Mouse (Mus musculus) frontal cortex, adult 2 months (tissue): Measurements from ENCODE around the gene Kirrel3. TPM values are rescaled to one million over a fixed set of nuclear protein-coding genes. Genes with fewer than 3 reads are reported as not detected.

Experiments
- DNase-seq, 2 experiments: peaks; one replicate each; pipeline ENCODE4 v3.0.0; 2022; ENCODE audit warnings: low spot score in 1 of 2; ENCODE audit errors: extremely low spot score in 1 of 2
- polyA plus RNA-seq: library from polyadenylated mRNA; depleted of rRNA; stranded (reverse); fragments of >200 nt; gene quantifications from 2 replicates; pipeline ENCODE4 v1.2.3, GENCODE M21; 2012; rRNA removed

Gene Kirrel3
- 38.4 and 39.3 TPM in 2 replicates for polyA plus RNA-seq

DNA sequence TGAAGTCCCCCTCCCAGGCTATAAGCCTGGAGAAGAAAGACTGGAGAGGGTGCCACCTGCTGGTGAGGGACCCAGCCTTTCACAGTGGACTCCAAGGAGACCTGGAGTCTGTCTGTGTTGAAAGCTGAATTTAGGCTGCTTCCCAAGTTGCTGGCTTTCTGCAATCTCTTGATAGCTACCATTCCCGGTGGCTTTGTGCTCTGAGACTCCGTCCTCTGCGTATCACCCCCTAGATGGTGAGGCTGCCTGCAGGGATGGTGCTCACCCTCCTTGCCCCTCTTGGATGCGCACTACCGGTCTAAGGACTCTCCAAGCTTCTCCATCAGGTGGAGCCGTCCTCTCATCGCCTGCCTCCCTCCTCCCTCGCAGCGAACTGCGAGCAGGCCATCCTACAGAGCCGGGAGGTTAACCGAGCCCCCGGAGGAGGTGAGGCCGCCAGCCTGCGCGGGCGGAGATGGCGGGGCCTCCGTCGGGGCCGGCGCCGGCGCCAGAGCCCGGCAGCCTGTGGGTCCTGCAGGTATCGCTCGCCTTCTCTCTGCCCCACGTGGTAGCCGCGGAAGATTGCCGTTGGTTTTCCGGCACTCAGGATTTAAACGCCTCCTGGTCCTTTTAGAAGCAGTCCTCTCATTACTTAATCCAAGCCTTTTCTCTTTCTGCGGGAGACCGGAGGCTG is at the start of gene Kirrel3:
TSS of gene Kirrel3 (plus strand) at position 136 of the 673 bp plus-strand sequence.
- DNase-seq = peak; percentile 50 to 90

GRCm38 (mm10) chr9:34440721-34441120 is 45.0 kb upstream of the Kirrel3 start:
- DNase-seq = peak in 1 of 2 experiments; percentile 50

- peak in 1 of 2 experiments; percentile 57 for DNase-seq
These were observed 41.7 kb upstream of the Kirrel3 start for GRCm38 (mm10) chr9:34443950-34444349.

GRCm38 (mm10) chr9:34446497-34447350 is 39.0 kb upstream of the Kirrel3 start:
- no peak for DNase-seq

DNA sequence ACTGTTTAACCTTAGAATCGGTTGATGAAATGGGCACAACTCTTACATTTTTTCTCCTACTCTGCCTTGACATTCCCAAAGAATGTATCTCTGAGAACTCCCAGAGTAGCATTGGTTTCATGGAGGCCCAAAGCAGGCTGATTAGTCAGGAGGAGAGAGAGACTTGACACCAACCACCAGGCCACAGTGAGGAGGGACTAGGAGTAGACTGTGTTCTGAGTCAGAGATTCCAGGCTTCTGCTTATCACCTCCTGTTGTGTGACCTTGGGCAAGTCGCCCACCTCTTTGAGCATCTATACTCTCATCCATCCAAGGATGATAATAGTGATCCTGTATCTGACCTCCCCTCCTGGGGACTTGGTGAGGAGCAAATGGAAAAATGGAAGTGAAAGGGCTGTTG is 38.0 kb upstream of the Kirrel3 start:
- DNase-seq = no peak

DNA sequence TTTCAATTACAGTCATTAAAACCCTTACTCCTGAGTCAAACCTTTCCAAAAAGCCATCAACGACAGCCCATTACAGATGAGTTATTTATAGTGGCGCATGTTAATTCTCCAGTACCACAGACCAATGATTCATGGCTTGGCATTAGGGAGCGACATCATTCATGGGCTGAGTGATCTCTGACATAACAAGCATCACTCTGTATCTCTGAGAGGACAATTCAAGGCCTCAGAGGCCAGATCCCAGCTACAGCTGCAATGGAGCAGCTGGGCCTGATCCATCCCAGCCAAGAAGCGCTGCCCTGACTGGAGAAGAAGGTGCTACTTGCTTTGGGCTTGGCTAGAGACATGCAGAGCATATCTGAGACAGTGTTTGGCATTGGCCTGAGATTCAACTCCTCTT is 37.2 kb upstream of the Kirrel3 start:
- DNase-seq = no peak

DNA sequence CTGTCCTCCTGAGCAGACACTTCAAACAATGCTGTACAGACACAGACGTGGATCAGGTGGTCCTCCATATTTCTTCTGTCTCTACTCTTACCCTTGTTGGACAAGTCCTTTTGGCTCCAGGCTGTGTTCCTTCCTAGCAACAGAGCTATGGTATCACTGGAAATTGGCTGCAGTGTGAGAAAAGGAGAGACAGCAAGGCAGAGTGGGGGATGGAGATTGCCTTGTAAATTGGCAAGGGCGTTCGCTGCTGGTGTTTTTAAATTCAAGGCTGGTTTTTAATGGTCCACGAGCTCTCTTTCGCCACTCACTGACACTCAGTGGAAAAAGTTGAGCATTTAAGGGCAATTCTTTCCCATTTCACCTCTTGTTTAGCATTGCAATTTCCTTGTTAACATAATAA is 27.5 kb upstream of the Kirrel3 start:
- no peak for DNase-seq

GRCm38 (mm10) chr9:34459968-34460367 is 25.7 kb upstream of the Kirrel3 start:
- DNase-seq = no peak

DNA sequence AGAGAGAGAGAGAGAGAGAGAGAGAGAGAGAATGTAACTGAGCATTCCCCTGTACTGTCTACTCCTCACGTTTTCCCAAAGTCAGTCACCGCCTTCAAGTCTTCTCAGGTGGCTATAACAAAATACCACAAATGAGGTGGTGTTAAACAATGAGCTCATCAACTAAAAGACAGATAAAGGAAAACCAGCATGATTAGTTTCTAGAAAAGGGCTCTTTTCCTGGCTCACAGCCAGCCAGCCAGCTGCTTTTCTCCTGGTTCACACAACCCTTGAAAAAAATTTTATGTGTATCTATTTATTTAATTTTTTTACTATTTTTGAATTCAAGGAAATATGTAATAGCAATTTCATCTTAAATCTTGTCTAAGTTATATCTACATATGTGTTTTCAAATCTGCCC is 22.0 kb upstream of the Kirrel3 start:
- DNase-seq = no peak

- no peak for DNase-seq
These were observed 19.6 kb upstream of the Kirrel3 start for GRCm38 (mm10) chr9:34466058-34466457.

GRCm38 (mm10) chr9:34469180-34469579 is 16.5 kb upstream of the Kirrel3 start:
- no peak for DNase-seq

GRCm38 (mm10) chr9:34476206-34476605 is 9.5 kb upstream of the Kirrel3 start:
- DNase-seq = no peak

DNA sequence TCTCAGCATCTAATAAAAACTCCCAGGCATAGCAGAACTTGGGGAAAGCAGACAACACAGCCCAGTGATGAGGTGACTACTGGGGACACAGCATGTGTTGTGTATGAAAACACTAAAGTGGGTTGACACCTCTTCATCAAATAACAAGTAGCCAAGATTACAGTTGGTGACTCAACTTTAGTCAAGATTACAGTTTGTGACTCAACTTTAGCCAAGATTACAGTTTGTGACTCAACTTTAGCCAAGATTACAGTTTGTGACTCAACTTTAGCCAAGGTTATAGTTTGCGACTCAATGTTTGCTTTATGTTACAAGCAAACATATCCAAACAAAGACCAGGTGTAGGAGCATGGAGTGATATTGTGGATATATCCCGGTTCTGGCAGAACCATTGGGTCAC is 7.2 kb upstream of the Kirrel3 start:
- no peak for DNase-seq

GRCm38 (mm10) chr9:34483236-34483635 is 2.5 kb upstream of the Kirrel3 start:
- DNase-seq = no peak

DNA sequence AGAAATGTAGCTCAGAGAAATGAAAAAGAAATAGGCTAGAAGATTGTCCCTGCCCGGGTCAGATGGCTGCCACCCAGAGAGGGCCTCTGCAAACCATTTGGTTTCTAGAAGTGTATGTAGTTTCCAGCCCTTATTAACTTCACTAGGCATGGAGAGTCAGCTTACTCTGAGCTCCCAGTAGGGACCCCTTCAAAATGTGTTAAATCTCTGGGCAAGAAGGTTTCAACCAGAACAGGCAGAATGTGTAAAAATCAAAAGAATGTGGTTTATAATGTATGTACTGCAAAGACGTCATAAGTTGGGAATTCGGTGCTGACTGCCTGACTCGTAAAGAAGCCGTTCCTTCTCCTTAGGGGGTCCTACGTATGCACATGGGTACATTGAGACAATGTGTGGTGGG is 1.0 kb upstream of the Kirrel3 start:
- no peak for DNase-seq

DNA sequence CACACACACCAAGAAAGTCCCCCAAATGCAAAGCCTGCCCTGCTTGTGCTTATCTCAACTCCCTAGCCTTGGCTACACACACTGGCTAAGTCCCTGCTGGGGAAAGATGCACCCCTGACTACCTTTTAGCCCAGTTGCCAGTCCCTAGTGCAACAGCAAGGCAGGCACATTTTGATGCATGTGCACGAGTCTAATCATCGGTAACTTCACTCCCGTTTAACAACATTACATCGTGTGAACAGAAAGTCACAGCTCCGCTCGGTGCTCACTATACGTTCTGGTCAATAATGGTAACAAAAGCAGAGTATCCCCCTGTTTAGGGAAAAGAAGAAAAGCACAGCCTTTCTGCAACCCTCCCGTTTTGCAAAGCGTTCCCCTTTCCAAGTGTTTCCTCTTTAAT is 2.6 kb downstream of the Kirrel3 start:
- DNase-seq = no peak

- DNase-seq = peak; percentile 41 to 80
These were observed 3.1 kb downstream of the Kirrel3 start for GRCm38 (mm10) chr9:34488700-34489315.

DNA sequence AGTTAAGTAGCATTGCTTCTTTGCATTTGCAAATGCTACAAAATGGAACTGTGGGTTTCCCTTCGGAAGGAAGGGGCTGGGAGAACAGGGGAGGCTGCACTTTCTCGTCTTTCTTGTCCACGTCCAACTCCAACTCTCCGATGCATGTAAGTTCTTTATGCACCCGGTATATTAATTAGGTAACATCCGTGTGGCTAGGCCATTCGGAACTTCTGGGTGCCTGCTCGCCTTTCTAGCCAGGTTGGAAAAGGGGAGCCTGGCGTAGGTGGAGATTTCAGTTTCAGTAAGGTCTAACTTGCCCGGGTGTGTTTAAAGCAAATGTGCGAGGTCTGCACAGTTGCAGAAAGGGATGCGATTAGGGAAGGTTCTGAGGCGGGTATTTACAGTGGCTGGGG is 3.6 kb downstream of the Kirrel3 start:
- no peak for DNase-seq

DNA sequence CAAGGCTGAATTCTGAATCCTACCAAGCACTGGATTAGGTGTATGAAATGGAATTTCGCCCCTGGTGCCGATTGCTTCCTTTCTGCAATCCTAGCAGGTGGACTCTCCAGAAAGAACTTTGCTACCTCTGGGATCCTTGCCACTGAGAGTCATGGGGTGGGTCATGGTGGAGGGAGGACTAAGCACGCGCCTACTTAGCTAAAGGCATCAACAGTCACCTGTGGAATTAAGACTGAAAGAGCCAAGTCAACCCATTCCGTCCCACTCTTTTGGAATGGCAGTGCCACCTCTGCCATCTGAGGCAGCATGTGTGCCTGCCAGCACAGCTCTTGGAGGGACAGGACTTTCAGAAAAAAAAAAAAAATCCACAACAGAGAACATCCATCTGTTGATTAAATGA is 4.1 kb downstream of the Kirrel3 start:
- DNase-seq = no peak

DNA sequence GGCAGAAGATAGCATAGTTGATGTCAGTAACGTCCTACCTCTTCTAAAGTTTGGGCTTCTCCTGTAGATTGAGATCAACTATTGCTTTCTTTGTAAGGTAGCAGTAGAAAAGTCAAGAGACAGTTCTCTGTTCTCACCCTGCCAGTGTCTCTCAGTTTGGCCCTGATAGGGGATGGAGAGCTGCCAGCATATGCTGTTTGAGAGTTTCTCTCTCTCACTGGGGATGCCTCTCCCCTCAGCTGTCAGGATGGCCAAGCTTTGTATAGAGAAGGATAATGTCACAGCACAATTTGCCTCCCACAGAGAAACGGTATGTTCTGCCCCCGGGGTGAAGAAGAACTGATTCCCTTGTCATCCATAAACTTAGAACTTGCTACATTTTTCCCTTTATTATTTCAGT is 6.4 kb downstream of the Kirrel3 start:
- DNase-seq = no peak

DNA sequence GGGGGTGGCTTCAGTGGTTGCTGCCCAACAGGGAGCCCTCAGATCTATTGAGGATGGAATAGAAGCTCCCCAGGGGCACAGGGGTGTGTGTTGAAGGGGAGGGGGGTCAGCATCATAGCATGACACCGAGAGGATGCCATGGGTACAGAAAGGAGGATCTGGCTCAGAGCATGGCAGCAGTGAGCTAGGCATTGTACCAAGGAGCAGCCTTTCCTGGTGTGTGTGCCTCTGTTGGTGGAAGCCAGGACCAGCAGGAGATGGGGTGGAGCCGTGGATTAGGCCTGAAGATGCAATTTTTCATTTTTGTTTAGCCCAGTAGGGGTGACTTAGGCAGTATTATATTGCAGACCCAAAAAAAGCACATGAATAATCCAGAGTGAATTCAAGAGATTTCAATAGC is 7.9 kb downstream of the Kirrel3 start:
- no peak for DNase-seq

DNA sequence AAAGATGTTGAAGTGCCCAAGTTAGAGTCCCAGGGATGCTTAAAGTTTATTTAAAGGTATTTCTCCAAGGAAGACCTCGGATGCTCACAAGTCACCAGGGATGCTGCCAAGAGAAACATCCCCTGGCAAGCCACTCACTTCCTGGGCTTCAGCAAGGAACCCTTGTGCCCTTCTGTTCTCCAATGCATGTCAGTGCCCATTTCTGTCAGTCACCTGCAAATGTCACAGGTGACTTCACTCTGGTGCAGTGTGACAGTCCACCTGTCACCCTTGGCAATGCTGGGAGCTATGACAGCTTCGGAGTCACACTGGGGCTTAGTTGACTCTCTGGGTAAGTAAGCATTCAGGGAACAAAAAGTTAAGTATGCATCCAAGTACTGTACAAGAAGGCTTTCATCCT is 12.4 kb downstream of the Kirrel3 start:
- DNase-seq = no peak
